Mouse (Mus musculus): Measurements from ENCODE around the gene Sumo2. TPM values are rescaled to one million over a fixed set of nuclear protein-coding genes. Genes with fewer than 3 reads are reported as not detected.

Sumo2 gene
- total and polyA plus RNA-seq, 3 experiments = 556 to 653 TPM; not detected in 1

- H3K36me3 ChIP-seq (ENCODE audit: control insufficient read depth in 1 of 2, insufficient read depth in 2 of 2, low read length in 2 of 2) = peaks cover 15 to 16% of the 10 kb centered on the region in 2 experiments
- H3K9me3 ChIP-seq (replicated peaks; ENCODE audit: insufficient read depth, low read length) = no peaks in the 10 kb centered on the region
- no peaks in the 10 kb centered on the region for H3K27me3 ChIP-seq (ENCODE audit: control insufficient read depth in 1 of 2, insufficient read depth in 2 of 2, low read length in 2 of 2)
- H3K4me3 ChIP-seq (ENCODE audit: control insufficient read depth in 1 of 2, insufficient read depth in 1 of 2, low read depth in 2 of 2, low read length in 2 of 2) = peak within 1 kb of the TSS; percentile 71 to 75
- peak; percentile 100 for DNase-seq (ENCODE audit: low read depth, low spot score)
- TF ChIP-seq MAX (IDR thresholded peaks at IDR 0.05; ENCODE audit: low read length) (peak; percentile 99), MXI1 (IDR thresholded peaks at IDR 0.05; ENCODE audit: low read depth, low read length) (peak; percentile 94), GABPA (IDR thresholded peaks at IDR 0.05; ENCODE audit: low read depth, low read length) (no peak), USF2 (IDR thresholded peaks at IDR 0.05; ENCODE audit: borderline replicate concordance in 1 of 2, insufficient read depth in 1 of 2, low read depth in 1 of 2, low read length in 2 of 2) (no peak), MYC (IDR thresholded peaks at IDR 0.05; ENCODE audit: low read depth, low read length) (peak; percentile 93), POLR2AphosphoS2 (IDR thresholded peaks at IDR 0.05; ENCODE audit: low read length) (peak; percentile 84), ELF1 (IDR thresholded peaks at IDR 0.05; ENCODE audit: low read depth, low read length) (no peak), MEF2A (IDR thresholded peaks at IDR 0.05; ENCODE audit: extremely low read depth, insufficient replicate concordance, low read depth, low read length, poor library complexity, severe bottlenecking) (no peak), HCFC1 (IDR thresholded peaks at IDR 0.05; ENCODE audit: low read depth, low read length) (peak; percentile 91), NRF1 (IDR thresholded peaks at IDR 0.05; ENCODE audit: insufficient read depth, low read depth, low read length, poor library complexity, severe bottlenecking) (peak; percentile 87), NELFE (IDR thresholded peaks at IDR 0.05; ENCODE audit: low read depth, low read length) (peak; percentile 78), POLR2AphosphoS5 (IDR thresholded peaks at IDR 0.05; ENCODE audit: borderline replicate concordance, low read depth, low read length) (peak; percentile 30; the same call in 1 of the 2 replicates), CTCF (IDR thresholded peaks at IDR 0.05 in 2 of 3, conservative IDR thresholded peaks at IDR 0.05 in 1 of 3; ENCODE audit: control insufficient read depth in 1 of 3, insufficient read depth in 1 of 3, low read depth in 2 of 3, low read length in 3 of 3, poor library complexity in 1 of 3, severe bottlenecking in 1 of 3) (peak in 1 of 3 experiments; percentile 35; a peak in 2 of 6 replicates), GATA1 (IDR thresholded peaks at IDR 0.05; ENCODE audit: low read depth, low read length) (peak; percentile 80), E2F4 (IDR thresholded peaks at IDR 0.05; ENCODE audit: borderline replicate concordance, low read depth, low read length) (peak; percentile 98), KAT2A (conservative IDR thresholded peaks at IDR 0.05; ENCODE audit: low read depth, low read length) (peak; percentile 71; the same call in 1 of the 2 replicates), TBP (IDR thresholded peaks at IDR 0.05; ENCODE audit: low read depth, low read length) (peak; percentile 88), POLR2A (IDR thresholded peaks at IDR 0.05; ENCODE audit: control insufficient read depth in 1 of 2, insufficient read depth in 1 of 2, low read depth in 1 of 2, low read length in 2 of 2, poor library complexity in 1 of 2) (peak; percentile 97 to 98), SIN3A (IDR thresholded peaks at IDR 0.05; ENCODE audit: low read length) (peak; percentile 96), UBTF (IDR thresholded peaks at IDR 0.05; ENCODE audit: borderline replicate concordance, insufficient read depth, low read depth, low read length) (0 out of 2 replicates have a peak, but pooled peaks have one; percentile 73)
- peaks cover 0 to 12% of the 10 kb centered on the region in 2 experiments; a peak in 2 of 4 replicates for H3K4me1 ChIP-seq (ENCODE audit: control insufficient read depth in 1 of 2, insufficient read depth in 2 of 2, low read length in 2 of 2)
- H3K27ac ChIP-seq (ENCODE audit: control insufficient read depth, low read depth, low read length) = peak within 1 kb of the TSS; percentile 86
- H3K9ac ChIP-seq (ENCODE audit: control insufficient read depth, low read depth, low read length, poor library complexity, severe bottlenecking) = peak within 1 kb of the TSS; percentile 76
- peaks cover 29% of the 10 kb centered on the region for H3K79me2 ChIP-seq (ENCODE audit: control insufficient read depth, insufficient read depth, low read length, poor library complexity)
Observed at GRCm38 (mm10) chr11:115564064-115564809, 28.2 kb upstream of the Sumo2 start, which contains the start of gene Nup85. Gene Nup85 (plus strand): TSS chr11:115564434.

Measured in MEL (cell line).